Mouse (Mus musculus) CH12.LX (cell line): ENCODE results near the gene Slc22a16. TPM values are rescaled to one million over a fixed set of nuclear protein-coding genes. Genes with fewer than 3 reads are reported as not detected.
"Not testable (repeated sequence)": the region's sequence is repeated elsewhere in the genome, so short reads cannot be mapped to it uniquely, and the experiment has no call there.

Experiments
- DNase-seq: peaks from one replicate; pipeline ENCODE4 v3.0.0-alpha.2; 2013; ENCODE audit errors: extremely low read depth
- H3K27ac ChIP-seq: 2 replicates; pipeline ENCODE4 v1.5.1; 2012; ENCODE audit warnings: low read depth, mild to moderate bottlenecking, control low read depth, moderate library complexity; ENCODE audit not compliant: insufficient read depth
- H3K27me3 ChIP-seq: replicated peaks from 2 replicates; pipeline ENCODE3; 2012; ENCODE audit warnings: inconsistent platforms
- H3K36me3 ChIP-seq, 2 experiments: replicated peaks in 1 of 2; 2 replicates each; pipeline versions ENCODE3 to v1.6.1; 2012; ENCODE audit warnings: inconsistent platforms in 1 of 2, low read length in 1 of 2, mild to moderate bottlenecking in 1 of 2, mixed read lengths in 1 of 2, moderate library complexity in 1 of 2; ENCODE audit not compliant: control insufficient read depth in 1 of 2, insufficient read depth in 1 of 2
- H3K4me1 ChIP-seq, 2 experiments: 2 replicates each; pipeline ENCODE4 v1.6.1; 2012; ENCODE audit warnings: inconsistent platforms in 1 of 2, moderate library complexity in 1 of 2; ENCODE audit not compliant: insufficient read depth in 2 of 2, control insufficient read depth in 1 of 2
- H3K4me2 ChIP-seq: 2 replicates; pipeline ENCODE4 v1.6.1; 2012; ENCODE audit warnings: low read depth, mild to moderate bottlenecking, control low read depth; ENCODE audit not compliant: poor library complexity, insufficient read depth, severe bottlenecking
- H3K4me3 ChIP-seq, 3 experiments: fragments of 150-350 bp in 1 of 3; sonication (generic) in 1 of 3; replicated peaks in 1 of 3; 2 replicates each; pipeline versions ENCODE3 to v1.5.1; 2011 to 2012; ENCODE audit warnings: low read depth in 2 of 3, low read length in 2 of 3, mild to moderate bottlenecking in 2 of 3, moderate library complexity in 2 of 3, control low read depth in 1 of 3, improper control_type of control experiment in 1 of 3, inconsistent platforms in 1 of 3, mixed read lengths in 1 of 3; ENCODE audit not compliant: poor library complexity in 1 of 3
- H3K79me2 ChIP-seq: replicated peaks from 2 replicates; pipeline ENCODE4 v1.6.1; 2012; ENCODE audit warnings: mild to moderate bottlenecking, moderate library complexity; ENCODE audit not compliant: control insufficient read depth, poor library complexity, insufficient read depth, severe bottlenecking; ENCODE audit errors: extremely low read depth
- H3K9ac ChIP-seq: 2 replicates; pipeline ENCODE4 v1.6.1; 2012; ENCODE audit warnings: low read depth, mild to moderate bottlenecking, control low read depth, moderate library complexity; ENCODE audit not compliant: insufficient read depth
- H3K9me3 ChIP-seq: replicated peaks from 2 replicates; pipeline ENCODE3; 2012; ENCODE audit warnings: low read length, inconsistent platforms, mixed read lengths
- CTCF ChIP-seq, 2 experiments: IDR thresholded peaks in 1 of 2; conservative IDR thresholded peaks in 1 of 2; 2 replicates each; pipeline ENCODE4 v1.5.1; 2011 to 2012; ENCODE audit warnings: low read depth in 2 of 2, low read length in 2 of 2, improper control_type of control experiment in 1 of 2, inconsistent platforms in 1 of 2, mild to moderate bottlenecking in 1 of 2, moderate library complexity in 1 of 2
- ETS1 ChIP-seq: conservative IDR thresholded peaks from 2 replicates; pipeline ENCODE4 v1.6.1; 2012; ENCODE audit warnings: low read depth, mild to moderate bottlenecking, inconsistent platforms, low read length, improper control_type of control experiment, moderate library complexity
- IRF4 ChIP-seq: IDR thresholded peaks from 2 replicates; pipeline ENCODE4 v1.6.1; 2014; ENCODE audit warnings: low read depth, mild to moderate bottlenecking, inconsistent platforms, low read length, improper control_type of control experiment
- MXI1 ChIP-seq: IDR thresholded peaks from 2 replicates; pipeline ENCODE4 v1.6.1; 2011; ENCODE audit warnings: mild to moderate bottlenecking, low read depth, low read length, improper control_type of control experiment
- MYC ChIP-seq: IDR thresholded peaks from 2 replicates; pipeline ENCODE4 v1.6.1; 2011; ENCODE audit warnings: low read depth, mild to moderate bottlenecking, improper control_type of control experiment, low read length
- POLR2AphosphoS2 ChIP-seq: IDR thresholded peaks from 2 replicates; pipeline ENCODE4 v1.6.1; 2011; ENCODE audit warnings: low read depth, low read length, improper control_type of control experiment
- SIN3A ChIP-seq: IDR thresholded peaks from 2 replicates; pipeline ENCODE4 v1.6.1; 2012; ENCODE audit warnings: low read length, improper control_type of control experiment, inconsistent platforms
- dilution Hi-C: fragments of 300-500 bp; cut with MboI; formaldehyde crosslinking; loops from 2 replicates; pipeline ENCODE4 v1.14.3; 2020; ENCODE audit warnings: low sequenced_read_pairs; ENCODE audit not compliant: extremely low pct_unique_long_range_greater_than_20kb, extremely low pct_ligation_motif_present
- in situ Hi-C: fragments of 300-500 bp; cut with MboI; formaldehyde crosslinking; loops from 3 replicates; pipeline ENCODE4 v1.14.3; 2019; ENCODE audit warnings: low sequenced_read_pairs, low pct_ligation_motif_present, low pct_unique_long_range_greater_than_20kb, mixed read lengths
- polyA plus RNA-seq: library from polyadenylated mRNA; unstranded; fragments of >175 nt; gene quantifications from 2 replicates; pipeline ENCODE4 v1.2.1, GENCODE M21; 2012; ENCODE audit warnings: low read depth; ENCODE audit not compliant: insufficient read length
- total RNA-seq, 2 experiments: library from RNA; depleted of rRNA; stranded (reverse); fragments of 300-350 nt in 1 of 2; fragments of >200 nt in 1 of 2; gene quantifications; 2 replicates each; pipeline ENCODE4 v1.2.3; 2012 to 2014

Slc22a16 gene
- total and polyA plus RNA-seq, 3 experiments: not detected

- Histone ChIP-seq H3K9ac (no peak overlapping the region), H3K4me3 (no peak overlapping the region), H3K4me1 (no peaks in the 10 kb centered on the region), H3K27ac (no peak overlapping the region), H3K27me3 (no peaks in the 10 kb centered on the region), H3K36me3 (no peaks in the 10 kb centered on the region), H3K79me2 (no peaks in the 10 kb centered on the region), H3K4me2 (no peak overlapping the region), H3K9me3 (no peaks in the 10 kb centered on the region)
- TF ChIP-seq IRF4 (no peak), MYC (no peak)
- dilution Hi-C loops: no loop called here
- DNase-seq: no peak
- in situ Hi-C loops: no loop called here
Observed at GRCm38 (mm10) chr10:40549317-40549716, 20.8 kb upstream of the Slc22a16 start.

GRCm38 (mm10) chr10:40551801-40552200 is 18.3 kb upstream of the Slc22a16 start:
- no peak for DNase-seq
- Histone ChIP-seq H3K4me2 (no peak overlapping the region), H3K27me3 (no peaks in the 10 kb centered on the region)
- no peak for TF ChIP-seq CTCF (conservative IDR thresholded peaks at IDR 0.05 in 1 of 2, IDR thresholded peaks at IDR 0.05 in 1 of 2; ENCODE audit: low read depth in 2 of 2, low read length in 2 of 2)
- TF ChIP-seq ETS1: no peak
- TF ChIP-seq MXI1: no peak
- no peak for TF ChIP-seq SIN3A
- no peak for TF ChIP-seq POLR2AphosphoS2
- TF ChIP-seq, all 38 proteins: peak for 0
- Histone ChIP-seq H3K79me2 (no peaks in the 10 kb centered on the region), H3K4me1 (no peaks in the 10 kb centered on the region), H3K9me3 (no peaks in the 10 kb centered on the region), H3K4me3 (no peak overlapping the region), H3K27ac (no peak overlapping the region), H3K36me3 (no peaks in the 10 kb centered on the region), H3K9ac (no peak overlapping the region)
- dilution Hi-C loops: no loop called here
- in situ Hi-C loops: no loop called here

GRCm38 (mm10) chr10:40565695-40566094 is 4.4 kb upstream of the Slc22a16 start:
- H3K9ac ChIP-seq, H3K27me3 ChIP-seq, H3K9me3 ChIP-seq, H3K4me1 ChIP-seq, H3K27ac ChIP-seq, dilution Hi-C loops, H3K79me2 ChIP-seq, H3K36me3 ChIP-seq, H3K4me2 ChIP-seq, in situ Hi-C loops, H3K4me3 ChIP-seq, DNase-seq: not testable (repeated sequence)
